Mouse (Mus musculus) layer of hippocampus, postnatal 14 days (tissue): ENCODE data around the gene B4galt1. TPM values are rescaled to one million over a fixed set of nuclear protein-coding genes. Genes with fewer than 3 reads are reported as not detected.
A peak's percentile ranks its signal among the peaks of the same experiment; 100 is the strongest.

ENCODE experiments used
- DNase-seq, 2 experiments: peaks; one replicate each; pipeline ENCODE4 v3.0.0; 2021 to 2022; ENCODE audit warnings: low spot score in 2 of 2, mixed read lengths in 1 of 2
- total RNA-seq, 2 experiments: library from RNA; stranded (reverse); gene quantifications; 2 replicates each; pipeline ENCODE4 v1.2.3; 2021

B4galt1 gene
- total RNA-seq, 2 experiments from 2014 or later, result 6.2 to 8.5 TPM

DNA sequence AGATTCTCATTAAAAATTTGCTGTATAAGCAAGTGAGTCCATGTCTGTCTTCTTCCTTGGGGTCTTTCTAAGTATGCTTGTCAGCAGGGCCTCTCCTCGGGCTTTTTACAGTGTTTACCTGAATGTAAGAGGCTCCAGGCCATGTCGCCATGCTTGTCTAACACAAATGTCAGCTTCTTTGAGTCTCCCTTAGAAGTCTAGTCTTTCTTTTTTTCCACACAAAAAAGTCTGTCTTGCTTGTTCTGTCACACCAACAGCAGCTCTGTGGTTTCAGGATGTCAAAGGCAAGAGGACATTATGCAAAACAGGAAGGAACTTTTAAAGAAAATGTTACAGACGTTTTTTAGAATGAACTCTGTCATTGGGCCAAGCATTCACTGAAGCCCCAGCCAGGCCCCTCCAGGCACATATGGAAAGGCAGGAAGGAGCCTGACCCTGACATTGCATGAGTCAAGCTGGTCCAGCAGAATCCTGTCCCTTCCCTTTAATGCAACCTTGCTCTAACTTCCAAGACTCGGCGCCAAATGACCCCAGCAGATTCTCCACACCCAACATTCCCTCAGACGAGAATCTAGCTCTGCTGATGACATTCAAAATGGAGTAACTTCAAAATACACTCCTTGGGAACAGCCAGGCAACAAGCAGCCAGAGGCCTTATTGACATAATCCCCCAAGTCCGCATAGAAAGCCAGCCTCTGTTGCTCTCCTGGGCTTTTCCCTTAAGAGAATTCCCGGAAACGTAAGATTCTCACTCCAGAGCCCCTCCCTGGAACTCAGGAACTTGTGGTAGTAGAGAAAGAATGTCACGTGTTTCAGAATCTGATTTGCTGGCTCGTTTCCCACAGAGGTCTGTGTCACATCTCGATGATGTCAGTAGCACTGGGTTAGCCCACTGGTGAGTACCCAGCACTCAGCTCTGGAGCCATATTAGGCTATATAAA, 8.7 kb downstream of the B4galt1 start:
- DNase-seq, result no peak

DNA sequence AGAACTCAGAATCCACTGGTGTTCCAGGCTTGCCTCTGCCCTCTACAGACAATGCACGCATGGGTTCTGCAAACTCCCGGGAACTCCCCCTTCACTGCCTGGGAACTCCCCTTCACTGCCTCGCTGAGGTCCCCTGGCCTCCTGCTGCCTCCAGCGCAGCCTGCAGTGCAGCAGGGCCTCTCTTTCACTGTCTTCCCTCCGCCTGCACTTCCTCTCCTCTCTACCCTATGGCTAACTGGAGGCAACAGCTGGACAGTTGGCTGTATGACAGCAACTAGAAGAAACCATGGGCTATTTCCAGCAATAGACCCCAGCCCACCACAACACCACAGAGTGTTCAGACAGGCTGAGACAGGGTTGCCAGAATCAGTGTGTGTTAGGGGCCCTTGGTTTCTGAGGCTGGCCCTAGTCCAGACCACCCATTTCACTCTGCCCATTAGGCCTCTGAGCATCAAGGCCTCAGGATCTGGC, 9.5 kb downstream of the B4galt1 start:
- peak; percentile 35 to 47 for DNase-seq

DNA sequence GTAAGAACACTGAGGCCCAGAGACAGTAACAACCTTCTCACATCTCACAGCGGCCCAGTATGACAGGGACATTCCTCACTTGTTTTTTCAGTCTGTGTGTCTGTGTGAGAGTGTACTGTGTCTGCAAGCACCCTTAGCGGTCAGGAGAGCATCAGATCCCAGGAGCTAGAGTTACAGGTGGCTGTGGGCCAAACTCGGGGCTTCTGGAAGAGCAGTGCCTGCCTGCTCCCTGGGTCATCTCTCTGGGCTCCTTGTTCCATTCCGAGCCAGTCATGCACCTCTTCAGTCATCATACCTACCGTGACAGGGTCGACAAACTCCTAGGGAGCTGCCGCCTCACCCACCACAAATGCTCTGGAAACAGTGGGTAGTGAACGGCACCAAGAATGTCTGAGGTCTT, 10.1 kb downstream of the B4galt1 start:
- no peak for DNase-seq

DNA sequence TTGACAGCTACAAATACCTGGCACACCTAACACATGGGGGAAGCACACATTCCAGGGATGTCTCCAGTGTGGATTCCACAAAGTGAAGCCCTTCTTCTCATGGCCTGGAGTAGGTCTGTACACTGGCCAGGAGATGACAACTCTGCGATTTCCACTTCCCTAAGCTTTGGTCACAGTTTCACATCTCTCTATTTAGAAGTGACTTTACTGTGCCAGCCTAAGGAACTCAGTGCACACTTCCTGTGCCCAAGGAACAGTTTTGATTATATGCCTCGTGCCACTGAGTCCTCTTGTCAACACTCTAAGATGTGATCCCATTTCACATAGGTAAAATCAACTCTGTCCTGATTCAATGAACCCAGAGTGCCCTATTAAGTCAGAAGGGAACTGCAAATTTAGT, 13.4 kb downstream of the B4galt1 start:
- no peak for DNase-seq

DNA sequence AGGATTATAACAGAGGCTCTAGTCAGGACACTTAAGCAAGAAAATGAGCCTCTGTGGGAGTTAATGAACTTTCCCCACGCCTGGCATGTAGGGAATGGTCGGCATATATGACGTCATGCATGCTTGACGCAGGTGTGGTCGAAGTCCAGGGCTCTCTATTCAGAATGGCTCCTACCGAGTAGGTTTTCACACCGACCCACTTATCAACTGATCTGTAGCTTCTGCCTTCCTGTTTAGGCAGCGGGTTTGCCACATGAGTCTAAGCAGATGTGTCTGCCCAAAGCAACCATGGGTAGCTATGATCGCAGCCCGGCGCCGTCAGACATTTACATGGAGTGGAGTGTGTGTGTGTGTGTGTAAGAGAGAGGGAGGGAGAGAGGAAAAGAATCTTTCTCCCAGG, 14.6 kb downstream of the B4galt1 start:
- DNase-seq, result no peak

DNA sequence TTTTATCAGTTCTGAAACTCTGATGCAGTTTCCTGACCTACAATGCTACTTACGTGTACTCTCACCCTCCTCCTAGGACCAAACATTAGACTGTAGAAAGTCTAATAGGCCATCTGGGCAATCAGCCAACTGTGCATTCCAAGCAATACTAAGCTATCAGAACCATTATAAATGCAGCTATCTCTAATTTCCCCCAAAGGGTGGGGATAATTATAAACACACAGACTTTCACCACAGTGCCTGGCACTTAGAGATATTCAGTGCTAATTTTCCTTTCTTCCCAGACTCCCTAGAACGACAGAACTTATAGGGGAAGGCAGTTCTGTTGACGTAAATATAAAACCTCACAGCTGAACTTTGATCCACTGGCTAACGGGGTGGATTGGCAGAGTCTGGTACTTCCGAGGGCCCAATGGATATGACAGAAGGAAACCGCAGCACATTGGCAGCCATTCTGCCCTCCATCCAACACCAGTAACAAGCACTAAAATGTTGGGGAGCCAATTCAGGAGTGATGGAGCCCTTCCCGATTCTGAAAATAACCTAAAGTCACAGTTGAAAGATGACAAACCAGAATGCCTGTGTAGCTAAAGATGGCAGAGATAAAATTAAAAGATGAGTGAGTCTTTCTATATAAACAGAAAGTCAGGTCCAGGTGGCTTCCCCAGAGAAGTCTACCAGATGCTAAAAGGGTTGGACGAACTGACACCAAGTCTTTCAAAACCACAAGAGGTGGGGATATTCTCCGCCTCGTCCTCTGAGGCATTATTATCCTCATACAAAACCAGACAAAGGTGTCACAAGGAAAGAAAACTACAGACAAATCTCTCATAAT, 16.1 kb downstream of the B4galt1 start:
- no peak for DNase-seq

DNA sequence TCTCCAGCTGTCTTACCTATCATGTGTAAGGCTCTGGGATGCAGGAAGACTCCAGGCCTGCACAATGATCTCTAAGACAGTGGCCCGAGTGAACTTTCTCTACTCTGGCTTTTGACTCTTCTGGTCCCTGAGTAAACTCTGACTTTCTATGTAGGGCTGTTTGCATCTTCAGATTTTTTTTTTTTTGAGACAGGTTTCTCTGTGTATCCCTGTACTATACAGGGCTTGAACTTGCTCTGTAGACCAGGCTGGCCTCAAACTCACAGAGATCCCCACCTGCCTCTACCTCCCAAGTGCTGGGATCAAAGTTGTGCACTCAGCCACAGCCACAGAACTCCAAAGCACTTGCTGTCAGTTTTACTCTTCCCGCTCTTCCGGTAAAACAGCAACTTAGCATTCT, 16.8 kb downstream of the B4galt1 start:
- DNase-seq, result no peak

DNA sequence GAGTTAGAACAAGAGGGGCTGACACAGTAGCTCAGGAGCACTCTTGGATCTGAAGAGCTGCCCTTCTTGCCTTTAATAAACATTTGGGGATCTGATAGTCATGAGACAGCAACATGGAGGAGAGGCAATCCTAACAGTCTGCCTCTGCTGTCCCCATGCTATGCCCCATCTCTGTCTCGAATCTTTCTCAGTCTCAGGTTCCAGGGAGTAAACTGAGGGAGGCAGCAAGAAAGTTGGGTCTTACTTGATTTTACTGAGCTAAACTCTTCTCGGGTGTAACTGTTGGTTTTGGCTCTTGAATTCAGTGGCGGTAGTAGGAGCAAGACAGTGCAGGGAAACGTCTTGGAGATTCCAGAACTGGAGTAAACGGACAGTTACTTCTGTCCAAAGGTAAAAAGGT, 18.9 kb downstream of the B4galt1 start:
- no peak for DNase-seq

DNA sequence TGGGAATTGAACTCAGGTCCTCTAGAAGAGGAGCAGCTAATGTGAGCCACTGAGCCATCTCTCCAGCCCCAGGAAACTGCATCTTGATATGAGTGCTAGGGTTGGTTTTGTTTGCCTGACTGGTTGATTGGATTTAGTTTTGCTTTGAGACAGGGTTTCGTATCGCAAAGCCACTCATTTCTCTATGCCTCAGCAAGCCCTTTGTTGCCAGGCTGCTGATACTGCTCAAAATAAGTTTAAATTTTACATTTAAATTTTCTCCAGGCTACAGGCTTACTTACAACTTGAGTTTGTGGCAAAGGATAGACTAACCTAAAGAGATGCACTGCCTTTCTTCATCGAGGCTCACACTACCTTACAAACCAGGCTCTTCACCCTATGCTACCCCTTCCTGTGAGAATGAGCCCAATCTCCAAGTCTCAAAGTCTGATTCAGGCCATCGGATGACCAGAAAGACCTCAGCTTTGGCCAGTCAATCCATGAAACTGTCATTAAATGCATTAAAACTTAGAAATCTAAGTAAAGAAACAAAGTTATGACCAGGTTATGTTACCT, 19.5 kb downstream of the B4galt1 start:
- DNase-seq, result no peak

DNA sequence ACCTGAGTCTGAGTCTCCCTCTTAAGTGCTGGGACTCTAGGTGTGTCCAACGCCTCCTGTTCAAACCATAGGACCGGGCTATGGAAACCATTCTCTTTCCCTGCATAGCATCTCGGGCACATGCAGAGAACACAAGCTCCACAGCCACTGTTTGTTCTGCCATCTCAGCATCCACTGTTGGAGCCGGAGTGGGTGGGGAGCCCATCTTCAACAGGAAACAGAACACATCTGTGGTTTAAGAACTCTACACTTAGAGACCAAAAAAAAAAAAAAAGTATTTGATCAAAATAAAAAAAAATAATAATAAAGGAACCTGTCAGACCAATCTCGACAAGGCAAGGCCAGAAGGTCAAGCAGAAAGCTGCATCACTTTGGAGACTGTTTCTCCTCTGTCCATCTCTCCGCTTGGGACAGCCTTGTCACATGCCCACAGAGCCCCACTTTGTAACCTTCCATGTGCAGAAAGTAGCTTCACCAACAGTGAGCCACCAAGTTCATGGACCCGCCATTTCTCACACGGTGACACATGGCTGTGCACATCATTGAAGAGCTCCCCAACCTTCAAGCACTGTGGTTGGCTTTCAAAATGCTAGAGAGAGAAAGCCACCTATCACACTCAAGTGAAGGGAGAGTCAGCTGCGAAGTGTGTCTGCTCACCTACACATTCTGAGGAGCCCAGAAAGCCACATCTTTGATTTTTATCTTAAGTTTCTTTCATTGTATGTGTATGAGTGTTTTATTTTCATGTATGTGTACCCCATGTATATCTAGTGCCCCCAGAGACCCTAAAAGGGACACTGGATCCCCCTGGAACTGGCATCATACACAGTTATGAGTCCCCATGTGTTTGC, 20.2 kb downstream of the B4galt1 start:
- DNase-seq, result no peak

DNA sequence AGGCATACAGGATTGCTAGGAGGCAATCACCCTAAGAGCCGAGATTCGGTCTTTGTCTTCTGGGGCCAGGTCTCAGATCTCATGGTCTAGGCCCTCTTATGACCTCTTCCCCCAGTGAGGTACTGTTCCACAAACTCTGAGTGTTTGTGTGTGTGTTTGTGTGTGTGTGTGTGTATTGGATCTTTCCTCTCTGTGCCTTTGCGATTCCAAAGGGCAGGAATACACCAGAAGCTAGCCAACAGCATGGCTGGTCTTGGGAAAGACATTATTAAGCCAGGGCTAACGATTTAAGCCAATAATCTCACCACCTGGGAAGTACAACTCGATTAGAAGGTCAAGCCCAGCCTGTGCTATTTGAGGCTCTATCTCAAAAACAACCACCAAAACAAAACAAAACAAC, 23.3 kb downstream of the B4galt1 start:
- no peak for DNase-seq

DNA sequence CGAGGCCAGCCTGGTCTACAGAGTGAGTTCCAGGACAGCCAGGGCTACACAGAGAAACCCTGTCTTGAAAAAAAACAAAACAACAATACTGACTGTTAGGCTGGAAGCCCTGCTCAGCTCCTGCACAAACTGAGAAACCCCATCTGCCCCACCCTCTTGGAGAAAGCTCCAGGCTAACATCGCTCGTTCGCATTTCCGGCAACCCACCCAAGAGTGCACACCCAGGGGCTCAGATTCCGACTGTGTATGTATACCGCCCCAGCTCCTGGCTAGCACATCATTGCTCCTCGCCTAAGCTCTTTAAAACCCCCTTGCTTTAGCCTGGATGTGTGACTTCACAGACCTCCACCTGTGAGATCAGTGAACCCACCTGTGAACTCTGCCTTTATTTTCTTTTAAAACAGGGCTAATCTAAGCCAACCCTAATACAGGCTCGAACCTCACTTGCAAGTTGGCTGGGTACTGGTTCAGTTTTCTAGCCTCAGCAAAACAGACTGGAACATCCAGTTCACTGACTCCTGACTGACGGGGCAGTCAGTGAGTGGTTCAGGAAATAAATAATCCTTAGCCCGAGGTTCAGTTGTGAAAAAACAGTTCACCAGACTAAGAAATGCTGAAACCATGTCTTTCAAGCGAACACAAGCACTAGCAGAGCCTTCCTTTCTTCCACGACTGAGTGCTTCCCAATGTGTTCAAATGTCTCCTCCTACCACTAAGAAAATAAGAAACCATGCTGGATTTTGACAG, 24.0 kb downstream of the B4galt1 start:
- no peak for DNase-seq

DNA sequence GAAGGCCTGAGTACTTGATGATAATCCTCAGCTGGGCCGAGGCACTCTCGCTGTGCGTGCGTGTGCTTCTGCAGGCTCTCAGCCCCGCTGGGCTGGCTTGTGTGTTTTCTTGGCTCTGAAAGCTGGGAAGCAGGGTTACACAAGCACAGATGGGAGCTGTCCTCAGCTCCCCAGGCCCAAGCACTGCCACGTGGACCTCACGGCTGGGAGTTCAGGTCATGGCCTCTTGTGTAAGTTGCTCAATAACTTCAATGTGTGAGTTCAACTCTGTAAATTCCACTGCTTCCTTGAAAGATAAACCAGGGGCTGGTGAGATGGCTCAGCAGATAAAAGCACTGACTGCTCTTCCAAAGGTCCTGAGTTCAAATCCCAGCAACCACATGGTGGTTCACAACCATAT, 24.9 kb downstream of the B4galt1 start:
- DNase-seq, result no peak

DNA sequence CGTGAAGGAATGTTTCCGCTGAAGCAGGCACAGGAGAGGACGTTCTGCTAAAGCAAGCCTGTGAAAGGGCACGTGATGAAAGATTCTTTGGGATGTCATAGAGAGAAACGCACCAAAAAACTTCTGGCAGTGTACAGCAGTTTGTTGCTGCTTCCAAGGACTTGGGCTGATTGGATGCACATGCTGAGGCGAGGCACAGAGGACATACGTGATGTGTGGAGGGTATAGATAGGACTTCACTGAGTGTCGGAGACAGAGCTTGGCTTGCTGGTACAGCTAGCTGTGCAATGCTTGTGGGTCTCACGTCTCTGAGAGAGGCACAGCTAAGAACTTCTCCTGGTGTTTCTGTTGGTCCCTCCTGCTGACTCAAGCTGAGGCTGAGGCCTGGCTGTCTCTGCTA, 25.9 kb downstream of the B4galt1 start:
- no peak for DNase-seq

DNA sequence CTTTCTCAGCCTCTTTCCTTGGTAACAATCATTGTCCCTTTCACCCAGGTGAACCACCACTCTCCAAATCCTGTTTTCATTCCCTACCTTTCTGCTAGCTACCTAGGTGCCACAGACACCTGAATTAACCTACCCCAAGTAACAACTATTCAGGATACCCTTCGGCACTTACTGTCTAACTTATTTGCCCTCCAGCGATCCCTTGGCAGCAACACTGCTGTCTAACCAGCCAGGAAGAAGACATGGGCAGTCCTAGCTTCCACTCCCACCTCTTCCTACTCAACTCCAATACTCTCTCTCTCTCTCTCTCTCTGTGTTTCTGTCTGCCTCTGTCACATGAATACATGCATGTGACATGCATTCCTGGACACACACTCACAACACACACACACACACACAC, 27.0 kb downstream of the B4galt1 start:
- DNase-seq, result no peak

DNA sequence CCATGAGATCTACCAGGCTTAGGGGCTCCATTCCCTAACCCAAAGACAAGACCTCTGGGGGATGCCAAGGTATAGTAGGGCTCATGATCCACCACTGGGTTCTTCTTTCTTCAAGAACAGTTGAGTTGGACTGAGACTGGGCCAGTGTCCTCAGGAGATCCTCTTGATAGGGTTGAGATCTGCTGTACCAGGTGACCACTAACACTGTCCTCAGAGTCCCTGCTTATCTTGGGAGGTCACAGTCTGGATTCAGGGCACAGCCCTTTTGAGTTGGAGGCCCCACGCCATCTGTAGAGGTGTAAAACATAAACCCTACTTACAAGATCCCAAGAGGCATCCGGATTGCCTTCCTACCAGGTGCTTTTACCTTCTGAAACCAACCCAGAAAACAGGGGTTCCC, 27.8 kb downstream of the B4galt1 start:
- no peak for DNase-seq

DNA sequence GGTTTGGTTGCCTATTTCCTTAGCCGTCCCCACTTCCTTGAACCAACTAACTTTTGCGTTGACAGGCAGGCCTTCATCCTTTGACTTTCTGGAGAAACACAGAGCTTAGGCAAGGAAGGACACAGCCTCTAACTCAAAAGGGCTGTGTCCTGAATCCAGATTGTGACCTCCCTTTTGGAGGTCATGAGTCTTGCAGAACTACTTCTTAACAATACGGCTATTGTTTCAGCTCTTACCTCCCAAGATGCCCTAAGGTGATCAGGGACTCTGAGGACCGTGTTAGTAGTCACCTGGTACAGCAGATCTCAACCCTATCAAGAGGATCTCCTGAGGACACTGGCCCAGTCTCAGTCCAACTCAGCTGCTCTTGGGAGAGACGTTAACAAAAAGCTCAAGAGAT, 28.7 kb downstream of the B4galt1 start:
- DNase-seq, result no peak

DNA sequence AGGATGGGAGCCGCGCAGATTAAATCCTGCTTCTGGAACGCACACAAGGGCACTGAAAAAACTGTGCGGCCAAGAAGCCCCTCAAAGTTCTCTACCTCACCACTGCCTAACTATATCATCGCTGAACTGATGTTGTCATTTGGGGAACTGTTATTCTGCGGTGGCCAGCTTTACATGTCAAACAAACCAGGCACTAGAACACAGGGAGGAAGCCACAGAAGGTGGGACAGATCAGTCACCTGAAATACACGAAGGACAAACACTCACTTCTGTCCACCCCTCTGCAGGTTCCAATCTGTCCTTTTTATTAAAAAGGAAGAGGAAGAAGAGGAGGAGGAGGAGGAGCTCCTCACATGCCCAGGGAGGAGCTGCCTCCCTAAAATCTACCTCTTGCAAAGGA, 29.3 kb downstream of the B4galt1 start:
- DNase-seq, result no peak

DNA sequence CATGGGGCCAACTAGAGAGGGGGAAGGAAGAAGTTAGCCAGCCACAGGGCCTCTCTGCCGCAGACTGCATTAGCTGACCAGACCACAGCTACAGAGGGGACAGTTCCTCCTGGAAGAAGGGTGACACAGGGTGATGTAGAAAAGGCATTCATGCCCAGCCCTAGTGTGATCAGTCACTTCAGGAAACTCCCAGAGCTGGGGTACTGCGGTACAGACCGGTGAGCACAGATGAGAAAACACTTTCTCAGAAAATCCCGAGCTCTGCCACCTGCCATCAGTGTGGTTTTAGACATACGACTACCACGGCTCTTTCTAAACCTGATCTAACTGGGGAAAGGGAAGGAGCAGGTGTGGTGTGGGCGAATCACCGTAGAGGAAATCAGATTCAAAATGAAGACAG, 30.1 kb downstream of the B4galt1 start:
- no peak for DNase-seq

DNA sequence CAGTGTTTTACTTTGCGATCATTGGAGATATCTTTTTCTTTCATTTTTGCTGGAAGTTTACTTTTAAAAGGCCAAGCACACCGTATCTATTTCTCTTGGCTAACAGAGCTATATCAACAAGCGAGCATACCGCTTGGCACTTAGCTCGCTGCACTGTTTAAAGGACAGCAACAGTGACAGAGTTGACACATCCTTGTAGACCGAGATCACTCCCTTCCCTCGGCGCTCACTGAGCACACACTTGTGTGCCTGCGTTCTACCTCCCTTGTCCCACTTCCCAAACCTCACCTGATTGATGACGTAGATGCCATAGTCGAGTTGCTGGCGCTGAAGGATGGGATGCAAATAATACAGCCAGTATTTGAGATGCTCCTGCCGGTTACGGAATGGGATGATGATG, 30.7 kb downstream of the B4galt1 start:
- DNase-seq, result no peak
